19 mouse cellular contexts compared by ENCODE assay signal in genomic region chr9:13992728-13993127, GRCm38 (mm10).
DNase-seq lines count a peak whose midpoint lies in the region; ATAC-seq lines count a peak whose summit lies in the region.
"Had no signal": no experiment of that assay in that cellular context is flagged by ENCODE, and none has a peak within 500 bp of the region (broad histone marks: within the 10 kb centered on the region; RNA-seq: fewer than 3 reads in every experiment).

No protein-coding gene starts in this region.

- ATAC-seq in embryonic facial prominence, embryonic 12.5 days (ENCODE audit: insufficient number of reproducible peaks, insufficient read depth, low FRiP score, low TSS enrichment): 0 out of 2 replicates have a peak, but pooled peaks have one; percentile 64
- ATAC-seq: activated CD4-positive, CD25-positive, alpha-beta regulatory T cell, adult 4 months; CD4-positive, CD25-positive, alpha-beta regulatory T cell, adult 4 months; Patski had no signal

- no peak overlapping the region for H3K4me3 ChIP-seq in embryonic facial prominence, embryonic 12.5 days
- H3K4me3 ChIP-seq in embryonic facial prominence, embryonic 10.5 days: no peak overlapping the region
- H3K4me3 ChIP-seq in heart, embryonic 10.5 days: no peak overlapping the region

- H3K4me2 ChIP-seq in embryonic facial prominence, embryonic 12.5 days (replicated peaks): no peak overlapping the region

- no peaks in the 10 kb centered on the region for H3K36me3 ChIP-seq in embryonic facial prominence, embryonic 12.5 days
- no peaks in the 10 kb centered on the region for H3K36me3 ChIP-seq in embryonic facial prominence, embryonic 10.5 days (replicated peaks)
- H3K36me3 ChIP-seq in heart, embryonic 10.5 days: no peaks in the 10 kb centered on the region
- H3K36me3 ChIP-seq: G1E had no signal

- no peaks in the 10 kb centered on the region for H3K9me3 ChIP-seq in embryonic facial prominence, embryonic 12.5 days
- no peaks in the 10 kb centered on the region for H3K9me3 ChIP-seq in embryonic facial prominence, embryonic 10.5 days
- H3K9me3 ChIP-seq in heart, embryonic 10.5 days: no peaks in the 10 kb centered on the region
- H3K9me3 ChIP-seq: G1E had no signal

- no peak for DNase-seq in embryonic facial prominence, embryonic 10.5 days (ENCODE audit: low spot score)
- peak; percentile 76 for DNase-seq in heart, adult 11 months
- no peak for DNase-seq in heart, embryonic 10.5 days (ENCODE audit: low spot score)
- DNase-seq: adrenal gland, adult 2 months; adrenal gland, adult 8-10 months; adrenal gland, postnatal 10 days; adrenal gland, postnatal 14 days; adrenal gland, postnatal 25 days; adrenal gland, postnatal 36 days; B cell, adult 2 months; cerebellum, adult 11 months; cerebellum, adult 11-12 months; cerebellum, adult 18-20 months had no signal

- no peaks in the 10 kb centered on the region for H3K27me3 ChIP-seq in embryonic facial prominence, embryonic 12.5 days
- no peaks in the 10 kb centered on the region for H3K27me3 ChIP-seq in embryonic facial prominence, embryonic 10.5 days (replicated peaks; ENCODE audit: low read depth, poor library complexity, severe bottlenecking)
- peaks cover 22% of the 10 kb centered on the region for H3K27me3 ChIP-seq in heart, embryonic 10.5 days (ENCODE audit: insufficient read depth, poor library complexity, severe bottlenecking)
- H3K27me3 ChIP-seq: CH12.LX, Patski had no signal

- 84% methylated on average over 6 of the region's 6 CpGs for WGBS in embryonic facial prominence, embryonic 12.5 days
- WGBS in embryonic facial prominence, embryonic 10.5 days: 94% methylated on average over 6 of the region's 6 CpGs
- WGBS in heart, embryonic 10.5 days: 82% methylated on average over 6 of the region's 6 CpGs

- H3K27ac ChIP-seq in embryonic facial prominence, embryonic 12.5 days: no peak overlapping the region
- H3K27ac ChIP-seq in embryonic facial prominence, embryonic 10.5 days (replicated peaks): no peak overlapping the region
- H3K27ac ChIP-seq in heart, embryonic 10.5 days: no peak overlapping the region

- no peak overlapping the region for H3K9ac ChIP-seq in embryonic facial prominence, embryonic 12.5 days

- no peaks in the 10 kb centered on the region for H3K4me1 ChIP-seq in embryonic facial prominence, embryonic 12.5 days
- no peaks in the 10 kb centered on the region for H3K4me1 ChIP-seq in embryonic facial prominence, embryonic 10.5 days
- 0 out of 2 replicates have a peak, but pooled peaks cover 5% of the 10 kb centered on the region for H3K4me1 ChIP-seq in heart, embryonic 10.5 days
